Mouse (Mus musculus) lung, embryonic 15.5 days (tissue): ENCODE measurements around the gene Vwa8. TPM values are rescaled to one million over a fixed set of nuclear protein-coding genes. Genes with fewer than 3 reads are reported as not detected.
A peak's percentile ranks its signal among the peaks of the same experiment; 100 is the strongest.

ENCODE experiments used
- ATAC-seq: fragments of 200-750 bp; cut with Nextera tagmentation; 2 replicates; pipeline ENCODE4 v1.8.0; 2017; ENCODE audit warnings: moderate number of reproducible peaks, borderline replicate concordance; ENCODE audit not compliant: low FRiP score, low TSS enrichment; ENCODE audit errors: extremely low read depth
- H3K27ac ChIP-seq: fragments of 300-500 bp; sonication (generic); 2 replicates; pipeline ENCODE4 v1.5.1; 2015; ENCODE audit warnings: moderate library complexity, mild to moderate bottlenecking, inconsistent platforms
- H3K27me3 ChIP-seq: fragments of 300-500 bp; sonication (generic); 2 replicates; pipeline ENCODE4 v1.6.1; 2015; ENCODE audit warnings: inconsistent platforms
- H3K36me3 ChIP-seq: fragments of 300-500 bp; sonication (generic); 2 replicates; pipeline ENCODE4 v1.6.1; 2015; ENCODE audit warnings: inconsistent platforms
- H3K4me1 ChIP-seq: fragments of 300-500 bp; sonication (generic); 2 replicates; pipeline ENCODE4 v1.6.1; 2015; ENCODE audit warnings: inconsistent platforms
- H3K4me2 ChIP-seq: fragments of 300-500 bp; sonication (generic); 2 replicates; pipeline ENCODE4 v1.6.1; 2015; ENCODE audit warnings: inconsistent platforms, mild to moderate bottlenecking, moderate library complexity
- H3K4me3 ChIP-seq: fragments of 300-500 bp; sonication (generic); 2 replicates; pipeline ENCODE4 v1.5.1; 2015; ENCODE audit warnings: mild to moderate bottlenecking, inconsistent platforms
- H3K9ac ChIP-seq: fragments of 300-500 bp; sonication (generic); 2 replicates; pipeline ENCODE4 v1.6.1; 2015; ENCODE audit warnings: inconsistent platforms
- H3K9me3 ChIP-seq: fragments of 300-500 bp; sonication (generic); 2 replicates; pipeline ENCODE4 v1.6.1; 2016; ENCODE audit warnings: inconsistent platforms
- WGBS: fragments of 180-500 bp; shearing (Covaris S2); methylation state at CpG from one replicate; pipeline ENCODE4 v1.1.7; 2015; 5-methylcytosine and 5-hydroxymethylcytosine counted together
- polyA plus RNA-seq: library from polyadenylated mRNA; unstranded; fragments of >200 nt; fragmentation: Nextera tagmentation; extraction: Ambion mirVana; gene quantifications from 2 replicates; pipeline ENCODE4 v1.2.1, GENCODE M21; 2015

Vwa8 gene
- polyA plus RNA-seq, 1 experiment from 2014 or later: 10.3 TPM

DNA sequence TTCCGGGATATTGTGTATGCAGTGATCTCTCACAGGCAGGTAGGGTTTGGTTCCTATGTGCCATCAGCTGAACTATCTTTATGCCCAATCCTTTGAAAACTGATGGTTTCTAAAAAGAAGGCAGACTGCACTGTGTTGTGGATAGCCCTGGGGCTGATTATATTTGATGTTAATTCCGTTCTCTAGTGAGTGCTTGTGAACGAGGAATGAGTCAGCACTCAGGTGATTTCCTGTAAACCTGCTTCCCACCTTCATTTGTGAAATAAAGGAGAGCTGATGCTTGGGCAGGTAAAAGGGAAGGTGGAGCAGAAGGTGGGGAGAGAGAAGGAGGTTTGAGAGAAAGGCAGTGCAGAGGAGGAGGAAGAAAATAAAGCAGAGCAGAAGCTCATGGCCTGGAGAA is 261.2 kb downstream of the Vwa8 start:
- Histone ChIP-seq H3K4me3 (no peak overlapping the region), H3K36me3 (no peaks in the 10 kb centered on the region), H3K9ac (no peak overlapping the region), H3K27me3 (no peaks in the 10 kb centered on the region), H3K4me2 (no peak overlapping the region), H3K4me1 (0 out of 2 replicates have a peak, but pooled peaks cover 3% of the 10 kb centered on the region), H3K9me3 (no peaks in the 10 kb centered on the region), H3K27ac (no peak overlapping the region)
- no peak for ATAC-seq
- WGBS: 41% methylated on average over 3 of the region's 3 CpGs

DNA sequence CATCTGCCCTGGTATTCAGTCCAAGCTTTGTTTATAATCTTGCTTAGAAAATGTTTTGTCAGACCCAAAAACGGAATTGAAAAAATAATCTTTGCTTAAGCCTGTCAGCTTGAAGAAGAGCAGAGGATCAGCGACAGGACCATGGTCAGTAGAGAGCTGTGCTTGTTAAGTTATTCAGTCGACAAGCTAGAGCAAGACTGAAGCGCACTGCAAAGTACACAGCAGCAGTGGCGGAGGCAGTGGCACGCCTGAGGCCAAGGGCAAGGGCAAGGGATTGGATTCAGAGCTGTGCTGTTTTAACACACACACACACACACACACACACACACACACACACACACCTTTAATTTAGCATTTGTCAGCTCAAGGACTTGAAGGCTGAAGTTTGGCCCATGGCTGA is 263.2 kb downstream of the Vwa8 start:
- Histone ChIP-seq H3K4me2 (no peak overlapping the region), H3K4me3 (no peak overlapping the region), H3K27me3 (no peaks in the 10 kb centered on the region), H3K27ac (no peak overlapping the region), H3K36me3 (no peaks in the 10 kb centered on the region), H3K9ac (no peak overlapping the region), H3K4me1 (peaks cover 6% of the 10 kb centered on the region), H3K9me3 (no peaks in the 10 kb centered on the region)
- WGBS: 64% methylated on average over 6 of the region's 6 CpGs
- ATAC-seq: no peak

DNA sequence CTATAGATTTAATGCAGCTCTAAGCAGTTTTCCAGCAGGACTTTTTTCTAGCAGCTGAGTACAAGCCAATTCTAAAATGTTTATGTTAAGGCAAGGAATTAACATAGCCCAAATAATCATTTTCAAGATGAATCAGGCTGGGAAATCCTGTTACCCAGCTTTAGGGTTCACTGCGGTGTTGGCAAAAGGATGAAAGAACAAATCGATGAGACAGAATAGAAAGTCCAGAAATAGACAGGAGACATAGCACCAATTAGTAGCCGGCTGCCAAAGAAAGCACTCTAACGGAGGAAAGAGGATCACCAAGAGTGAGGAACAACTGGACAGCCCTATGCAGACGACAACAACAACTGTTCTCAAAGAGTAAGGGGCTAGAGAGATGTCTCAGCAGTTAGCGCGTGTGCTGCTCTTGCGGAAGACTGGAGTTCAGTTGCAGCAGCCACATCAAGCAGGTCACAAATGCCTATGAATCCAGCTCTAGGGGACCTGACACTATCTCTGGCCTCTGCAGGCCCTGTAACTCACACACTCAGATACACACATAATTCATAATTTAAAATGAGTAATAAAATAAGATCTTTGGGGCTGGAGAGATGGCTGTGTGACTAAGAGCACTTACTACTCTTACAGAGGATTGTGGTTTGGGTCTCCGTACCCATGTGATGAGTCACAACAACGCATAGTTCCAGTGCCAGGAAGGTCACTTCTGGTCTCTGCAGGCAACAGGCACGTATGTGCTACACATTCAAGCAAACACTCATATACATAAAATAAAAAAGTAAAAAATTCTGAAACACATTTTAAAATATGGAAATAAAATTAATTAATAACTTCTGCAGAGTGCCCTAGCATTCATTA is 265.9 kb downstream of the Vwa8 start:
- Histone ChIP-seq H3K36me3 (no peaks in the 10 kb centered on the region), H3K27ac (no peak overlapping the region), H3K4me1 (peaks cover 10% of the 10 kb centered on the region), H3K9ac (no peak overlapping the region), H3K27me3 (no peaks in the 10 kb centered on the region), H3K9me3 (no peaks in the 10 kb centered on the region), H3K4me2 (no peak overlapping the region), H3K4me3 (no peak overlapping the region)
- WGBS: 67% methylated on average over 11 of the region's 11 CpGs
- no peak for ATAC-seq

- Histone ChIP-seq H3K27ac (no peak overlapping the region), H3K36me3 (no peaks in the 10 kb centered on the region), H3K4me2 (no peak overlapping the region), H3K9ac (no peak overlapping the region), H3K9me3 (no peaks in the 10 kb centered on the region), H3K27me3 (no peaks in the 10 kb centered on the region), H3K4me1 (peaks cover 10% of the 10 kb centered on the region), H3K4me3 (no peak overlapping the region)
- 92% methylated on average over 7 of the region's 7 CpGs for WGBS
- no peak for ATAC-seq
Measured at GRCm38 (mm10) chr14:79118457-79118856, 269.6 kb downstream of the Vwa8 start.

- Histone ChIP-seq H3K4me3 (no peak overlapping the region), H3K9ac (no peak overlapping the region), H3K27me3 (no peaks in the 10 kb centered on the region), H3K9me3 (no peaks in the 10 kb centered on the region), H3K36me3 (no peaks in the 10 kb centered on the region), H3K4me1 (peaks cover 10% of the 10 kb centered on the region), H3K4me2 (no peak overlapping the region), H3K27ac (no peak overlapping the region)
- WGBS: 71% methylated on average over 9 of the region's 9 CpGs
- ATAC-seq: no peak; the same call in 1 of the 2 replicates
Measured at GRCm38 (mm10) chr14:79119354-79119753, 270.5 kb downstream of the Vwa8 start.

- no peaks in the 10 kb centered on the region for H3K36me3 ChIP-seq
- ATAC-seq: no peak
- no peak overlapping the region for H3K4me3 ChIP-seq
- H3K27me3 ChIP-seq: no peaks in the 10 kb centered on the region
- WGBS: 83% methylated on average over 11 of the region's 11 CpGs
- H3K4me1 ChIP-seq: peaks cover 12% of the 10 kb centered on the region
- no peaks in the 10 kb centered on the region for H3K9me3 ChIP-seq
- H3K9ac ChIP-seq: no peak overlapping the region
- no peak overlapping the region for H3K4me2 ChIP-seq
- no peak overlapping the region for H3K27ac ChIP-seq
Measured at GRCm38 (mm10) chr14:79120681-79121080, 271.8 kb downstream of the Vwa8 start.

- no peak overlapping the region for H3K4me3 ChIP-seq
- ATAC-seq: no peak
- H3K27ac ChIP-seq: no peak overlapping the region
- 79% methylated on average over 8 of the region's 8 CpGs for WGBS
- no peaks in the 10 kb centered on the region for H3K9me3 ChIP-seq
- no peak overlapping the region for H3K4me2 ChIP-seq
- H3K4me1 ChIP-seq: peaks cover 7% of the 10 kb centered on the region; the same call in 1 of the 2 replicates
- no peaks in the 10 kb centered on the region for H3K27me3 ChIP-seq
- H3K9ac ChIP-seq: no peak overlapping the region
- H3K36me3 ChIP-seq: no peaks in the 10 kb centered on the region
Measured at GRCm38 (mm10) chr14:79123466-79123865, 274.6 kb downstream of the Vwa8 start.

DNA sequence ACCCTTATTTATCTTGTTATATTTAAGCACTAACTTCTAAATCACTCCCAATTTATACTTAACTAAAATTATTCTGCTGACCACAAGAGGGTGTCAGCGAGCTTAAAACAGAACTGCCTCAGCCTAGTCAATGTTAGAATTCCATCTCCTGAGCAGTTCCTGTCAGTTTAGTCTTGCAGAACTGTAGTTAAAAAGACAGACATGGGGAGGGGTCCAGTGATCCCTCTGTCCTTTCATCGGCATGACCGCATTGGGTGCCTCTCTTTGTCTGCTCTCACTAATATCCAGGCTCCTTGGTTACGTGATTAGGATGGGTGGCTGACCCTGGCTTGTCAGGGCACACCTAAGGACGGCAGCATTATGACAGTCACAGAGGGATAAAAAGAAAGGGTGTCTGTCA is 275.8 kb downstream of the Vwa8 start:
- Histone ChIP-seq H3K27me3 (no peaks in the 10 kb centered on the region), H3K4me1 (peaks cover 3% of the 10 kb centered on the region; the same call in 1 of the 2 replicates), H3K27ac (no peak overlapping the region), H3K36me3 (no peaks in the 10 kb centered on the region), H3K4me3 (no peak overlapping the region), H3K9ac (no peak overlapping the region), H3K4me2 (no peak overlapping the region), H3K9me3 (no peaks in the 10 kb centered on the region)
- peak; percentile 57 for ATAC-seq
- WGBS: 39% methylated on average over 5 of the region's 5 CpGs

DNA sequence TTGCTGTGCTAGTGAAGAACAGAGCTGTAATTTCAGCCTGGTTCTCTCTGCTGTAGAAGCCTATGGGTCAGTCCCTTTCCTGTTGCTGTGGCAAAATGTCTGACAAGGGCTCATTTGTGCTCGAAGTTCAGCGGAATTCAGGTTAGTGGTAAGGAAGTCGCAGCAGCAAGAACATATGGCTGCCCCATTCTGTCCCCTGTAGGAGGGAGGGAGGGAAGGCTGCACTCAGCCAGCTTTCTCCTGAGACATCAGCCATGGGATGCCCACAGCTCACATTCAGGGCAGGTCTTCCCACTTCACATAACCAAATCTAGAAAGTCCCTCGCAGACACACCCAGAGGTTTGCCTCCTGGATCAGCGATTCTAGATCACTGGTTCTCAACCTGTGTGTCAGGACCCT is 277.3 kb downstream of the Vwa8 start:
- peaks cover 3% of the 10 kb centered on the region; the same call in 1 of the 2 replicates for H3K4me1 ChIP-seq
- 78% methylated on average over 5 of the region's 5 CpGs for WGBS
- H3K4me3 ChIP-seq: no peak overlapping the region
- no peaks in the 10 kb centered on the region for H3K27me3 ChIP-seq
- H3K4me2 ChIP-seq: no peak overlapping the region
- no peak overlapping the region for H3K9ac ChIP-seq
- H3K9me3 ChIP-seq: no peaks in the 10 kb centered on the region
- no peak for ATAC-seq
- no peaks in the 10 kb centered on the region for H3K36me3 ChIP-seq
- H3K27ac ChIP-seq: no peak overlapping the region

GRCm38 (mm10) chr14:79134891-79135334 is 286.1 kb downstream of the Vwa8 start:
- no peak overlapping the region for H3K4me3 ChIP-seq
- WGBS: 14% methylated on average over 7 of the region's 7 CpGs
- H3K4me1 ChIP-seq: peaks cover 40% of the 10 kb centered on the region
- no peaks in the 10 kb centered on the region for H3K36me3 ChIP-seq
- peak; percentile 76 for ATAC-seq
- no peak overlapping the region for H3K9ac ChIP-seq
- peak overlapping the region; percentile 14; the same call in 1 of the 2 replicates for H3K4me2 ChIP-seq
- no peaks in the 10 kb centered on the region for H3K9me3 ChIP-seq
- no peaks in the 10 kb centered on the region for H3K27me3 ChIP-seq
- peak overlapping the region; percentile 85 for H3K27ac ChIP-seq

DNA sequence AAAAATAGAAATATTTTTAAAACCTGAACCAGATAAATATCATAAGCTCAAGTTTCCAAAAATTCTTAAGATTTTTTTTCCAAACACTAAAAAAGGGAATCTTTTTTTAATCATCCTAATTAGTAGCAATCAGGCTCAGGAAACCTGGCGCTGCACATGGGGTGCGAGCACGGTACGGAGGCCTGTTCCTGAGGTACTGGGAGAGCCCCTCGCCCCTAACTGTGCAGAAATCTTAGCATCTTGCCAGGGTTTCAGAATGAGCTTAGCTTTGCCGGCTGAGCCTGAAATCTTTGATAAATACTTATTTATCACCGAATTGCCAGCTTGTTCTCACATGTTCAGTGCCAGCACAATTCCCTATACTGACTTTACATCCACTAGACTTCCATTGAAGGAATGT is 286.6 kb downstream of the Vwa8 start:
- no peak for ATAC-seq
- no peak overlapping the region for H3K9ac ChIP-seq
- H3K27me3 ChIP-seq: no peaks in the 10 kb centered on the region
- 55% methylated on average over 7 of the region's 7 CpGs for WGBS
- H3K4me3 ChIP-seq: no peak overlapping the region
- peak overlapping the region; percentile 83 for H3K27ac ChIP-seq
- H3K9me3 ChIP-seq: no peaks in the 10 kb centered on the region
- peaks cover 45% of the 10 kb centered on the region for H3K4me1 ChIP-seq
- H3K4me2 ChIP-seq: no peak overlapping the region
- H3K36me3 ChIP-seq: no peaks in the 10 kb centered on the region

DNA sequence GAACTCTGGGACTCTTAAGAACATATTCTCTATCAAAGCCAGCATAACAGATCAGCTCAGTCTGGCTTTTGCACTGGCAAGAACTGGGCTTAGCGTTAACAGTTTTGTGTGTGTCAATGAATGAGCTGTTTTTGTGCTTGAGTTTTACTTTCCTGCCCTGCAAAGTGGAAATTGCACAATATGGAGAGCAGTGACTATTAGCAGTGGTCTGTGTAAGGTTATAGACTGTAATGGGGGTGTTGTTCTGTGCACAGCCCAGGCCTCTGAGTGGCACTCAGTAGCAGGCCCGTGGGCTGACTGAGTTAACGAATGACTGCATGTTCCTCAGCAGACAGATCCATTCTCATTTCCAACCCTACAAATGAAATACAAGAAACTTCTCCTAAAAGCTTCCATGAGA is 287.7 kb downstream of the Vwa8 start:
- peaks cover 52% of the 10 kb centered on the region for H3K4me1 ChIP-seq
- H3K27ac ChIP-seq: peak overlapping the region; percentile 83
- no peaks in the 10 kb centered on the region for H3K36me3 ChIP-seq
- H3K4me2 ChIP-seq: no peak overlapping the region
- ATAC-seq: no peak
- no peaks in the 10 kb centered on the region for H3K27me3 ChIP-seq
- H3K9ac ChIP-seq: no peak overlapping the region
- no peak overlapping the region for H3K4me3 ChIP-seq
- WGBS: 38% methylated on average over 3 of the region's 3 CpGs
- no peaks in the 10 kb centered on the region for H3K9me3 ChIP-seq
